Mouse (Mus musculus): Measurements from ENCODE around the gene Cdhr5. TPM values are rescaled to one million over a fixed set of nuclear protein-coding genes. Genes with fewer than 3 reads are reported as not detected.
A peak's percentile ranks its signal among the peaks of the same experiment; 100 is the strongest.

Gene Cdhr5
- polyA plus RNA-seq, 1 experiment from 2014 or later: not detected

DNA sequence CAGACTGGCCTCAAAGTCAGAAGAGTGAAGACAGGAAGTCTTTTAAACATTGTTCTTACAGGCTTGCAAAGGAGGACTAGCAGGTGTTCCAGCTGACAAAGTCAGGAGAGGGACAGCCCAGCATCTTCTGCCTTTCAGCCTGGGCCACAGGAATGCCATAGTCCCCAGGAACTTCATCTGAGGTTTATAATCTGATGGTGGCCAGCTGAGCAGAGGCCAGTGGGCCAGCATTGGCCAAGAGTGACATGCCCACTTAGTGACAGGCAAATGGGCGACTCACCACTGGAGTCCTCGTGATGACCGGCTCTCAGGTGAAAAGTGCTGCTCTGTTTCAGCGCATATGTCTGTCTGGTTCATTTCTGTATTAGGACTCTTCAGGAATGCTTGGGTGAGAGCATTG is 46.0 kb downstream of the Cdhr5 start:
- H3K9me3 ChIP-seq: no peaks in the 10 kb centered on the region
- H3K27me3 ChIP-seq (replicated peaks): no peaks in the 10 kb centered on the region
- H3K36me3 ChIP-seq (replicated peaks): peaks cover 39% of the 10 kb centered on the region
- peak overlapping the region; percentile 76; the same call in 1 of the 2 replicates for H3K4me2 ChIP-seq
- no peak overlapping the region for H3K27ac ChIP-seq
- H3K9ac ChIP-seq: no peak overlapping the region
- 96% methylated on average over 4 of the region's 4 CpGs for WGBS
- H3K4me3 ChIP-seq: no peak overlapping the region
- H3K4me1 ChIP-seq: peaks cover 25% of the 10 kb centered on the region
- no peak for ATAC-seq (replicated peaks)

DNA sequence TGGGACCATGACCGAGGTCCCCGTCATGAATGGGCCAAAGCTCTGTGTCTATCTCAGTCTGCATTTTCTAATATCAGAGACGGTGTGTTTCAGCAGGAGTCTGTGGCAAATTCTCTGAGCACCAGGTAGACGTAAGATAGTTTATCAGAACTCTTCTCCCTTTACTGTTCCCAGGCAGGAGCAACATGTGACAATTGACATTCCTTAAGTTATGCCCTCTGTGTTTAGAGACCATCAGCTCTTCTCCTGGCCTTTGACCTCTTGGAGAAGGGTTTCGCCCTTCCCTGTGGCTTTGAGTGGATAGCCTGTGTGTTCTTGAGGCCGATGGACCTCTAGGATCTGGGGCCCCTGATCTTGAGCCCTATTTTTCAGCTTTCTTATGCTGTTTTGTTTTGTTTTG is 46.9 kb downstream of the Cdhr5 start:
- Histone ChIP-seq H3K4me1 (peaks cover 25% of the 10 kb centered on the region), H3K27me3 (replicated peaks) (no peaks in the 10 kb centered on the region), H3K9ac (peak overlapping the region; percentile 93; the same call in 1 of the 2 replicates), H3K9me3 (no peaks in the 10 kb centered on the region), H3K4me2 (peak overlapping the region; percentile 76), H3K4me3 (peak overlapping the region; percentile 83), H3K27ac (no peak overlapping the region), H3K36me3 (replicated peaks) (peaks cover 34% of the 10 kb centered on the region)
- no peak for ATAC-seq (replicated peaks)
- 62% methylated on average over 6 of the region's 6 CpGs for WGBS

DNA sequence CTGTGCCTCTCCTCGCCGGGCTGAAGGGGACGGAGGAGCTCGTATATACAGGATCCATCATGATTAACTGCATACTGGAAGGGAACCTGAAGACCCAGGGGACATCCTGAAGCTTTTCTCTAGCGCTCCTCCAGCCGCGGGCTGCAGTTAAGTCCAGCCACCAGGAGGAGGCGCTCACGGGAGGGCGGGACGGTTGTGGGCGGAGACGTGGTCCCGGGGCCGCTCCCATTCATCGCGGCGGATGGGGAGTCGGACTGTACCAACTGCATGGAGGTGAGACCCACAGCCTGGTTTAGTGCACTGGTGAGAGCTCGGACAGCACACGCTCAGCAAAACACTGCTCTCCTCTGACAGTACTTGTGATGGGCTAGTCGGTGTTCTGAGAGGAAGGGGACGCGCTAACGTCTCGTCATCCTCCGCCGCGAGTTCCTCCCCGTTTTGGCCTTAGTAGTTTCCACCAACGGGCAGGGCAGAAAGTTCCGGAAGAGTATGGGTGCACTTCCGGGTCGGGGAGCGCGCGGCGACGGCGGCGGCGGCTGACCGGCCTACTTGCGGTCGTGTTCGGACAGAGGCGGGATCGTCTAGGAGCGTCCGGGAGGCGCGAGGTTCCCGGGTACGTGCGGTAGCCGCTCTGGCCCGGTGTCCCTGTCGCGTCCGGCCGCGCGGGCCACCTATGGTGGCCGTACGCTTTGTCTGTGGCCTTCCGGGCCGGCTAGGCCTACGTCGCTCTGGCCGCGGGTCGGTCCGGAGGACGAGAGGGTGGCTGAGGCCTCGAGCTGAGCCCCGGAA is 48.1 kb downstream of the Cdhr5 start, which contains the start of gene Phrf1:
Gene Phrf1, plus strand, starts transcription at position 506 of the 789 bp plus-strand sequence.
- under 1% methylated on average over 76 of the region's 76 CpGs for WGBS
- Histone ChIP-seq H3K27ac (peak within 1 kb of the TSS; percentile 99), H3K9me3 (no peaks in the 10 kb centered on the region), H3K4me2 (peak within 1 kb of the TSS; percentile 76), H3K27me3 (replicated peaks) (no peaks in the 10 kb centered on the region), H3K4me1 (peaks cover 25% of the 10 kb centered on the region), H3K9ac (peak within 1 kb of the TSS; percentile 93), H3K36me3 (replicated peaks) (peaks cover 22% of the 10 kb centered on the region), H3K4me3 (peak within 1 kb of the TSS; percentile 83)
- peak; percentile 94 for ATAC-seq (replicated peaks)

DNA sequence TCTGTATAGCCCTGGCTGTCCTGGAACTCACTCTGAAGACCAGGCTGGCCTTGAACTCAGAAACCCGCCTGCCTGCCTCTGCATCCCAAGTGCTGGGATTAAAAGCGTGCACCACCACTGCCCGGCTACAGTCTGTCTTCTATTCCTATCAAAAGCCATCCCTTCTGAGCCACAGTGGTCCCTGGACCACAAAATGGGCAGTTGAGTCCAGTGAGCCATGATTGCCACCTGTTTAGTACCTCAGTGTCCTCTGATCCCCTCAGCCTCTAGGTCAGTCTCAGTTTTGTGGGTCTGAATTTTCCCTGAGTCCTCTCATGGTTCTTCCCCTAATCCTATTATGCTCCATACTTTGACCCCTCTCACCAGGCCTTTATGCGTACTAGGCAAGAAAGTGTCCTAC is 48.8 kb downstream of the Cdhr5 start:
- Histone ChIP-seq H3K27ac (peak overlapping the region; percentile 99), H3K9ac (peak overlapping the region; percentile 93; the same call in 1 of the 2 replicates), H3K4me3 (peak overlapping the region; percentile 83)

DNA sequence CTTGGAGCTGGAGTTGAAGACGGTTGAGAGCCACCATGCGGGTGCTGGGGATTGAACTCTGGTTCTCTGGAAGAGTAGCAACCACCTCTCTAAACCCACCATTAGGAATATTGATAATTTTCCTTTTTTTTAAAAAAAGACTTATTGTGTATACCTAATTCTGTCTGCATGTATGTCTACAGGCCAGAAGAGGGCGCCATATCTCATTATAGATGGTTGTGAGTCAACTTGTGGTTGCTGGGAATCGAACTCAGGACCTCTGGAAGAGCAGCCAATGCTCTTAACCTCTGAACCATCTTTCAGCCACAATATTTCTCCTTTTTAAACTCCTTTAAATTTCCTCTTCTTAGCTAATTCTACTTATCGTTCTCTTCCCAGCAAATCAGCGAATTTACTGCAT is 50.1 kb downstream of the Cdhr5 start:
- H3K9ac ChIP-seq: no peak overlapping the region
- H3K27me3 ChIP-seq (replicated peaks): no peaks in the 10 kb centered on the region
- 83% methylated on average over 6 of the region's 6 CpGs for WGBS

More for the DNA sequence above, 48.8 kb downstream of the Cdhr5 start:
- peak overlapping the region; percentile 76 for H3K4me2 ChIP-seq
- H3K36me3 ChIP-seq (replicated peaks): peaks cover 15% of the 10 kb centered on the region
- peaks cover 27% of the 10 kb centered on the region for H3K4me1 ChIP-seq
- 72% methylated on average over 4 of the region's 4 CpGs for WGBS
- no peaks in the 10 kb centered on the region for H3K9me3 ChIP-seq
- ATAC-seq (replicated peaks): no peak; the same call in none of the 2 replicates
- H3K27me3 ChIP-seq (replicated peaks): no peaks in the 10 kb centered on the region

DNA sequence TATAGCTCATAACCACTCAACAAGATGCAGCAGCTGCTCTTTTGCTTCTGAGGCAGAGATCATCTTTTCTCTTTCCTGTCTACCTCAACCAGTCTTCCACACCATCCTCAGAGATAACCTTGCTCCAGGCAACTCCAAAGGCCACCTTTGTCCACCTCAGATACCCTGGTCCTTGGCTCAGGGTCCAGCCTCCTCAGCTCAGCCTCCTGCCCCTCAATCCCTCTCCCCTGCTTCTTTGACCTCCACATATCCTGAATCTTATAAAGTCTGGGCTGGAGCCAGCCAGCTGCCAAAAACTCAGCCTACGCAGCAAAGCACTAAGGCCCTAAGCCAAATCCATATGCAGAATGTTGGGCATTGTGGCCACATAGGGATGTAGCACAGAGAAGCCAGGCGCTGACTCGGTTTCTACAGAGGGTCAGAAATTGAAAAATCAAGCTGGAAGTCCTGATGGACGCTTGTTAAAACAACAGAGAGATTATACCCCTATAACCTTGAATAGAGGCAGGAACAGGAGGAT is 53.8 kb downstream of the Cdhr5 start:
- Histone ChIP-seq H3K4me1 (peaks cover 22% of the 10 kb centered on the region), H3K4me3 (no peak overlapping the region), H3K36me3 (replicated peaks) (no peaks in the 10 kb centered on the region), H3K9me3 (no peaks in the 10 kb centered on the region), H3K27ac (0 out of 2 replicates have a peak overlapping the region, but pooled peaks have one; percentile 74), H3K27me3 (replicated peaks) (no peaks in the 10 kb centered on the region), H3K4me2 (peak overlapping the region; percentile 79), H3K9ac (no peak overlapping the region)
- 92% methylated on average over 4 of the region's 4 CpGs for WGBS
- ATAC-seq (replicated peaks): no peak

More for the DNA sequence above, 50.1 kb downstream of the Cdhr5 start:
- Histone ChIP-seq H3K4me2 (no peak overlapping the region), H3K4me1 (peaks cover 39% of the 10 kb centered on the region), H3K4me3 (no peak overlapping the region), H3K36me3 (replicated peaks) (peaks cover 5% of the 10 kb centered on the region; the same call in 1 of the 2 replicates), H3K27ac (no peak overlapping the region), H3K9me3 (no peaks in the 10 kb centered on the region)
- no peak for ATAC-seq (replicated peaks)

DNA sequence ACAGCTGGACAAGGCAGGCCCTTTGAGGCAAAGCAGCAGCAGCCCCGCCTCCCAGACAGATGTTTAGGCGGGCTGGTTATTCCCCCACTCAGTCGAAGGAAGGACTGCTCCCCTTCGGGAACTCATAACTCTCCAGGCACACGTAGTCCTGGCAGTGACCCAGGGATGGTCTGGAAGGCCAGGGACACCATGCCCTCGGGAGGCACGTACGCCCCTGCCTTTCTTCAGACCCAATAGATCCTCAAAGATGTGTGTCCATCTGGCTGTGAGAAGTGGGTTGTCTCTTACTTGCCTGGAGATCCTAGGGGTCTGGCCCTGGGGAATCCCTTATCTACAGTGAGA is 54.5 kb downstream of the Cdhr5 start:
- Histone ChIP-seq H3K4me3 (peak overlapping the region; percentile 40), H3K27ac (peak overlapping the region; percentile 74), H3K9me3 (no peaks in the 10 kb centered on the region), H3K4me2 (peak overlapping the region; percentile 79), H3K36me3 (replicated peaks) (no peaks in the 10 kb centered on the region), H3K4me1 (peaks cover 22% of the 10 kb centered on the region), H3K27me3 (replicated peaks) (no peaks in the 10 kb centered on the region), H3K9ac (peak overlapping the region; percentile 48)
- WGBS: 8% methylated on average over 8 of the region's 8 CpGs
- no peak; the same call in 1 of the 2 replicates for ATAC-seq (replicated peaks)

DNA sequence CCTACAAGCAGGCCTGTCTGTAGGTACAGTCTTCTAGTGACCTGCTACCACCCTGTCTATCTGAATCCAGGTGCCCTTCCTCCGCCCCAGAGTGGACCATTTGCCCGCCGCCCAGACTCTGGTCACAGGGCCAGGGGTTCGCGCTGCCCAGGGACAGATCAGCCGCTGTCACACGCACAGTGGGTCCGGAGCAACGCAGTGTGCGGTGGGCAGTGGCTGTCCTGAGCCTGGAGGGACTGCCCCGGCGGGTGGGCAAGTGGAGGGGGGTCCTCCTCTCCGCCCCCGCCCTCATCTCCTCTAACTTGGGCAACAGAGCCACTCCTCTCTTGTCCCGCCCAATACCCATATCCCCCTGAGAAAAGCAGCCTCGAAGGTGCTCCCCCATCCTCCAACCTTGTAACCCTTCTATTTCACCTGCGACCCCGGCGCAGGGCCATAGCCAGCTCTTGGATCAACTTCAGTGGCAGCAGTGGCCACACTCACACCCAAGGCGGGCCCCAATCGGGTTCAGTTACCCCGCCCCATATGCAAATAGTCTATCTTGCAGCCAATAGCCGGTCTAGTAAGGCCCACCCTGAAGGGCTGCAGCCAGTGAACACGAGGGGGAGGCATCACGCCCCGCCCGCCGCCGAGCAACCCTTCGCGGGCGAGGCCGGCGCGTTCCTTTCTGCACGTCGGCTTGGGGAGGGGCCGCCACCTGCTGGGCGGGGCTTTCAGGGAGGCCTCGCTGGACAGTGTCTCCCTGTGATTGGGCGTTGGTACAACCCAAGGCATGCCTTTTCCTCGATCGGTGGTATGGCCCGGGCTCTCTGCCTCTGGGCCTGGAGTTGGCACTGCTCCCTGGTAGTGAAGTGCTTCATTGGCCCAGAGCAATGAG is 55.1 kb downstream of the Cdhr5 start:
- Histone ChIP-seq H3K4me3 (peak overlapping the region; percentile 40), H3K9ac (peak overlapping the region; percentile 48), H3K36me3 (replicated peaks) (no peaks in the 10 kb centered on the region), H3K4me2 (peak overlapping the region; percentile 79), H3K27ac (peak overlapping the region; percentile 74), H3K9me3 (no peaks in the 10 kb centered on the region), H3K4me1 (peaks cover 26% of the 10 kb centered on the region), H3K27me3 (replicated peaks) (no peaks in the 10 kb centered on the region)
- peak; percentile 96 for ATAC-seq (replicated peaks)
- WGBS: 3% methylated on average over 44 of the region's 44 CpGs

DNA sequence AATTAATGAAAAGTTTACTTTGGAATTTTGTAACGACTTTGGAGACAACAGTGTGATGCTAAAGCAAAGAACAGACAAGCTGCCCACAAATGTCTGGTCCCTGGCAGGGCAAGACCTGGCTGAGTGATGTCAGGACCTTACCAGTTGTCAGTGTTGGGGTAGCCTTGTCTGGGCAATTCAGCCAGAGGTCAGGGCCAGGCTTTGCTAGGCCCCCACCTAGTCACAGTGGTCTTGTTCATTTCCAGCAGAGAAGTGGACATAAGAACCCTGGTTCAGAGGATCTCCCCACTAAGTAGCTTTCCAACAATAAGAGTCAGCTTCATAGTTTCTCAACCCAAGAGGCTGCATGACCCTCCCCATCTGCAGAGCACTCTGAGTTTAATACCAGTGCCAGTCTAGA is 56.2 kb downstream of the Cdhr5 start:
- H3K4me3 ChIP-seq: no peak overlapping the region
- no peak for ATAC-seq (replicated peaks)
- H3K36me3 ChIP-seq (replicated peaks): no peaks in the 10 kb centered on the region
- no peak overlapping the region for H3K27ac ChIP-seq
- WGBS: 67% methylated on average over 1 of the region's 1 CpGs
- peak overlapping the region; percentile 79; the same call in 1 of the 2 replicates for H3K4me2 ChIP-seq
- no peaks in the 10 kb centered on the region for H3K27me3 ChIP-seq (replicated peaks)
- H3K9ac ChIP-seq: no peak overlapping the region
- peaks cover 34% of the 10 kb centered on the region for H3K4me1 ChIP-seq
- no peaks in the 10 kb centered on the region for H3K9me3 ChIP-seq

DNA sequence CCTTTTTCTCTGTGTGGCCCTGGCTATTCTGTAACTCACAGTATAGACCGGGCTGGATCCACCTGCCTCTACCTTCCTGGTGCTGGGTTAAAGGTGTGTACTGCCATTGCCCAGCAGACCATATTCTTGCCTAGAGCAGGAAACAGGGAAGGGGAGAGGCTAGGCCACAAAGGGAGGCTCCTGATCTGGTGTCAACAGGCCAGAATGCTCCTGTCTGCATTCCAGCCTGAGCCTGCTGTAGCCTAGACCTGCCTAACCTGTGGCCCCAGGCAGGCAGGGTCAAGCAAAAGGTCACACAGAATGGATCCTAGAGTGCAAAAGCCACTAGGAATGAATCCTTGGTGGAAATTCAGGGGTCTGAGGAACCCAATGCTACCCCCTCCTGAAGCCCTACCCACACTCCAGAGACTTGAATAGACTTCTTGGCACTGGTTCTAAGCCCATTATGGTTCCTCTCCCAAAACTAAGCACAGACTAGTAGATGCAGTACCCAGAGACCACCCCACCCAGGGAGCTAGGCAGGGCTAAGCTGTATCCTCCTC is 57.0 kb downstream of the Cdhr5 start:
- Histone ChIP-seq H3K27ac (no peak overlapping the region), H3K27me3 (replicated peaks) (no peaks in the 10 kb centered on the region), H3K4me1 (peaks cover 40% of the 10 kb centered on the region), H3K36me3 (replicated peaks) (no peaks in the 10 kb centered on the region), H3K4me3 (no peak overlapping the region), H3K9me3 (no peaks in the 10 kb centered on the region), H3K9ac (no peak overlapping the region), H3K4me2 (no peak overlapping the region)
- WGBS: 100% methylated on average over 1 of the region's 1 CpGs
- ATAC-seq (replicated peaks): no peak

All from midbrain, embryonic 15.5 days (tissue).